ENCODE assay signal across 8 mouse cellular contexts in genomic region chr15:79029519-79030241, GRCm38 (mm10). TPM values are rescaled to one million over a fixed set of nuclear protein-coding genes. Genes with fewer than 3 reads are reported as not detected.
DNase-seq lines count a peak whose midpoint lies in the region; ATAC-seq and TF ChIP-seq lines count a peak whose summit lies in the region.

No protein-coding gene starts in this region.

- H3K9ac ChIP-seq in hindbrain, embryonic 12.5 days, result peak overlapping the region; percentile 99
- H3K9ac ChIP-seq in midbrain, embryonic 11.5 days (ENCODE audit: low read length), result peak overlapping the region; percentile 100

- H3K27ac ChIP-seq in layer of hippocampus, adult 2 months, result peak overlapping the region; percentile 99
- H3K27ac ChIP-seq in brown adipose tissue, adult 24 weeks (replicated peaks; ENCODE audit: low read depth, low read length), result peak overlapping the region; percentile 97
- H3K27ac ChIP-seq in hindbrain, embryonic 12.5 days, result peak overlapping the region; percentile 64
- peak overlapping the region; percentile 30; the same call in 1 of the 2 replicates for H3K27ac ChIP-seq in midbrain, embryonic 11.5 days (ENCODE audit: low read depth, low read length)

- peaks cover 5% of the 10 kb centered on the region for H3K4me1 ChIP-seq in brown adipose tissue, adult 24 weeks (ENCODE audit: control insufficient read depth, insufficient read depth, insufficient read length, low read length)
- peaks cover 45% of the 10 kb centered on the region for H3K4me1 ChIP-seq in hindbrain, embryonic 12.5 days
- H3K4me1 ChIP-seq in midbrain, embryonic 11.5 days (ENCODE audit: control insufficient read depth, insufficient read depth, low read length), result peaks cover 32% of the 10 kb centered on the region

- H3K9me3 ChIP-seq in hindbrain, embryonic 12.5 days (replicated peaks), result no peaks in the 10 kb centered on the region
- H3K9me3 ChIP-seq in midbrain, embryonic 11.5 days (ENCODE audit: control insufficient read depth, low read length), result no peaks in the 10 kb centered on the region

- H3K27me3 ChIP-seq in hindbrain, embryonic 12.5 days, result peaks cover 5% of the 10 kb centered on the region
- H3K27me3 ChIP-seq in midbrain, embryonic 11.5 days (ENCODE audit: control insufficient read depth, insufficient read depth, low read length), result no peaks in the 10 kb centered on the region

- no peak for DNase-seq in layer of hippocampus, adult 2 months (ENCODE audit: low spot score in 2 of 2)
- DNase-seq in layer of hippocampus, postnatal 36 days, result no peak
- peak; percentile 92 for DNase-seq in midbrain, embryonic 11.5 days (ENCODE audit: low spot score, missing footprints)
- DNase-seq in gastrocnemius, adult 8-10 months (ENCODE audit: low spot score in 2 of 2), result no peak
- DNase-seq in frontal cortex, postnatal 36 days (ENCODE audit: low spot score in 2 of 2), result no peak
- no peak for DNase-seq in layer of hippocampus, postnatal 14 days (ENCODE audit: low spot score in 2 of 2)

- TF ChIP-seq CTCF in layer of hippocampus, adult 2 months (conservative IDR thresholded peaks at IDR 0.05), result no peak

- 9% methylated on average over 11 of the region's 11 CpGs for WGBS in hindbrain, embryonic 12.5 days
- WGBS in midbrain, embryonic 11.5 days, result 12% methylated on average over 11 of the region's 11 CpGs

- peak overlapping the region; percentile 99 for H3K4me2 ChIP-seq in hindbrain, embryonic 12.5 days (replicated peaks)
- H3K4me2 ChIP-seq in midbrain, embryonic 11.5 days, result peak overlapping the region; percentile 97

- ATAC-seq in hindbrain, embryonic 12.5 days (ENCODE audit: low FRiP score), result no peak
- no peak for ATAC-seq in midbrain, embryonic 11.5 days (ENCODE audit: low FRiP score)

- H3K4me3 ChIP-seq in layer of hippocampus, adult 2 months, result peak overlapping the region; percentile 78
- peak overlapping the region; percentile 97 for H3K4me3 ChIP-seq in brown adipose tissue, adult 24 weeks (ENCODE audit: insufficient read depth, low read depth, low read length)
- H3K4me3 ChIP-seq in hindbrain, embryonic 12.5 days, result peak overlapping the region; percentile 71
- H3K4me3 ChIP-seq in midbrain, embryonic 11.5 days (ENCODE audit: low read depth, low read length), result peak overlapping the region; percentile 72

- H3K36me3 ChIP-seq in hindbrain, embryonic 12.5 days, result 0 out of 2 replicates have a peak, but pooled peaks cover 3% of the 10 kb centered on the region
- H3K36me3 ChIP-seq in midbrain, embryonic 11.5 days (ENCODE audit: control insufficient read depth, insufficient read depth, low read length), result no peaks in the 10 kb centered on the region

RNA-seq across cellular contexts. Expression of gene H1f0, which starts 1.4 kb away (rescaled TPM):
- 10 to 100 TPM; 86.3 to 89.0 TPM for total RNA-seq in layer of hippocampus, adult 2 months (2021)
- 10 to 100 TPM; 88.9 to 89.5 TPM for total RNA-seq in layer of hippocampus, postnatal 36 days (2021)
- polyA plus RNA-seq in brown adipose tissue, adult 24 weeks (2012; ENCODE audit: insufficient read depth, insufficient read length, missing spikeins), result 128 and 153 TPM in 2 replicates
- polyA plus RNA-seq in hindbrain, embryonic 12.5 days (2016; fragmentation: Nextera tagmentation; extraction: Ambion mirVana), result 456 and 488 TPM in 2 replicates
- polyA plus RNA-seq in midbrain, embryonic 11.5 days (2014; fragmentation: Nextera tagmentation; extraction: Ambion mirVana), result 355 and 376 TPM in 2 replicates
- 100 to 1,000 TPM in 1 of 4 experiments, 10 to 100 TPM in 3; 84.7 to 103 (median 92.1) TPM for total RNA-seq in gastrocnemius, adult 8-10 months (2022)
- total RNA-seq in layer of hippocampus, postnatal 14 days (2021), result 10 to 100 TPM; 88.8 to 94.3 TPM

RNA-seq across cellular contexts. Expression of gene Galr3, which starts 12.0 kb away (rescaled TPM):
- under 1 TPM in 1 of 2 experiments, not detected in 1; 0.39 TPM for total RNA-seq in layer of hippocampus, adult 2 months (2021)
- not detected for total RNA-seq in layer of hippocampus, postnatal 36 days (2021)
- not detected in 2 replicates for polyA plus RNA-seq in brown adipose tissue, adult 24 weeks (2012; ENCODE audit: insufficient read depth, insufficient read length, missing spikeins)
- not detected in 2 replicates for polyA plus RNA-seq in hindbrain, embryonic 12.5 days (2016; fragmentation: Nextera tagmentation; extraction: Ambion mirVana)
- not detected in 2 replicates for polyA plus RNA-seq in midbrain, embryonic 11.5 days (2014; fragmentation: Nextera tagmentation; extraction: Ambion mirVana)
- not detected for total RNA-seq in gastrocnemius, adult 8-10 months (2022)
- under 1 TPM in 1 of 2 experiments, not detected in 1; 0.72 TPM for total RNA-seq in layer of hippocampus, postnatal 14 days (2021)

RNA-seq across cellular contexts. Expression of gene Ankrd54, which starts 33.0 kb away (rescaled TPM):
- 10 to 100 TPM; 17.4 to 19.5 TPM for total RNA-seq in layer of hippocampus, adult 2 months (2021)
- total RNA-seq in layer of hippocampus, postnatal 36 days (2021), result 10 to 100 TPM; 17.6 to 20.7 TPM
- 5.7 and 8.7 TPM in 2 replicates for polyA plus RNA-seq in brown adipose tissue, adult 24 weeks (2012; ENCODE audit: insufficient read depth, insufficient read length, missing spikeins)
- polyA plus RNA-seq in hindbrain, embryonic 12.5 days (2016; fragmentation: Nextera tagmentation; extraction: Ambion mirVana), result 56.8 and 60.3 TPM in 2 replicates
- 52.7 and 53.5 TPM in 2 replicates for polyA plus RNA-seq in midbrain, embryonic 11.5 days (2014; fragmentation: Nextera tagmentation; extraction: Ambion mirVana)
- total RNA-seq in gastrocnemius, adult 8-10 months (2022), result 1 to 10 TPM; 3.1 to 5.8 (median 3.5) TPM
- 10 to 100 TPM; 18.9 to 19.0 TPM for total RNA-seq in layer of hippocampus, postnatal 14 days (2021)

RNA-seq across cellular contexts. Expression of gene Eif3l, which starts 45.3 kb away (rescaled TPM):
- 10 to 100 TPM; 68.9 to 69.5 TPM for total RNA-seq in layer of hippocampus, adult 2 months (2021)
- 10 to 100 TPM; 69.4 to 74.8 TPM for total RNA-seq in layer of hippocampus, postnatal 36 days (2021)
- 177 and 198 TPM in 2 replicates for polyA plus RNA-seq in brown adipose tissue, adult 24 weeks (2012; ENCODE audit: insufficient read depth, insufficient read length, missing spikeins)
- 190 and 196 TPM in 2 replicates for polyA plus RNA-seq in hindbrain, embryonic 12.5 days (2016; fragmentation: Nextera tagmentation; extraction: Ambion mirVana)
- 242 and 251 TPM in 2 replicates for polyA plus RNA-seq in midbrain, embryonic 11.5 days (2014; fragmentation: Nextera tagmentation; extraction: Ambion mirVana)
- 10 to 100 TPM; 57.8 to 60.8 (median 60.6) TPM for total RNA-seq in gastrocnemius, adult 8-10 months (2022)
- 10 to 100 TPM; 82.2 to 83.1 TPM for total RNA-seq in layer of hippocampus, postnatal 14 days (2021)

Comparison
In these comparisons a context has a peak if more than half of its experiments do, and no peak if none do; other contexts are left out.
1. H3K27ac ChIP-seq: peak in every context shown above with its lines; median percentile 99 in layer of hippocampus, adult 2 months; 97 in brown adipose tissue, adult 24 weeks; 64 in hindbrain, embryonic 12.5 days; 30 in midbrain, embryonic 11.5 days.